Mouse (Mus musculus) CD4-positive, CD25-positive, alpha-beta regulatory T cell, adult 2 months (primary cell): ENCODE results near the gene Snx10.
"Not testable (repeated sequence)": the region's sequence is repeated elsewhere in the genome, so short reads cannot be mapped to it uniquely, and the experiment has no call there.

Experiments used
- DNase-seq: peaks from one replicate; pipeline ENCODE4 v3.0.0-alpha.2; 2012; ENCODE audit warnings: low read depth, low spot score

Gene Snx10

DNA sequence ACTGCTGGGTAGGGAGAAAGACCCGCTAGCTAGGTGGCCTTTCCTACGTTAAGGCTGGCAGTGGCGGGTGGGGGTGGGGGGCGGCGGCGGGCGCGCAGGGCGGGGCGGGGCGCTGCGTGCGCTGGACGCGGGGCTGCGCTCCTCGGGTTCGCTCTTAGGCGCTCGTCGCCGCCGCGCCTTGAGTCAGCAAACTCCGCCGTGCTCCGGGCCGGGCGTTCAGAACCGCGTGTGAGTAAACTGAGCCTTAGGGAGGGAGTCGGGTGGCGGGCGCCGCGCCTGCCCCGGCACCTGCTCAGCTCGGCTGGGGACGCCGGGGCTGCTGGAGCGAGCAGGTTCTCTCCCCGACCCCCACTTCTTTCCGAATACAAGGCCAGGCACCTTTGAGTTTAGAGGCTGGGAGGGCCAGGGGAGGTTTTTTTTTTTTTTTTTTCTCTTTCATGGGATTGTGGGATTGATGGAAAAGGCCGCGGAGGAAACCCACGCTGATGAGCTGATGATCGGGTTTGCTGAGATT is at the start of gene Snx10:
Gene Snx10, plus strand, starts transcription at position 95 of the 514 bp plus-strand sequence.
- DNase-seq, result peak; percentile 60

DNA sequence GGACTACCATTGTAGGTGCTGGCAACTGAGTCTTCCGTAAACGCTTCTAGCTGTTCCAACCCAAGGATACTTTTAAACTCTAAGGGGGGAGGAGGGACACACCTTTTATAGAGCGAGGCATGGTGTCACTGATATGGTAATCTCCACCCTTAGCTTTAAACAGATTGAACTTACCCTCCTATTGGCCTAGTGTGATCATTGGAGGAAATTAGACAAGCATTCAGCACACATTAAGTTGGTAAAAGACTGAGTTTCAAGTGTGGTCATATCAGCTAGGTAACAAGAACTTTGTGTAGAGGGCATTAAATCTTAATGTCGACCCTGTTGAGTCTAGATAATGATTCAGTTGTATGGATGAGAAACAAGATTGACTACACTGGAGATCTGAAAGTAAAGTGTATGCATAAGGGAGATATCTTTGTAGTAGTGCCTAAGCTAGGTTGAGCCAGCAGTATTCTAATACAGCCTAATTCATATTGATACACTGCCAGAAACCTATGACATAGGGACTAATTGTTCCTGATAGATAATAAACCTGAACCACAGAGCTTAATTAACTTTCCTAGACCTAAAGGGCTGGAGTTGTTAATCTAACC is 44.5 kb upstream of the Snx10 start:
- no peak for DNase-seq

DNA sequence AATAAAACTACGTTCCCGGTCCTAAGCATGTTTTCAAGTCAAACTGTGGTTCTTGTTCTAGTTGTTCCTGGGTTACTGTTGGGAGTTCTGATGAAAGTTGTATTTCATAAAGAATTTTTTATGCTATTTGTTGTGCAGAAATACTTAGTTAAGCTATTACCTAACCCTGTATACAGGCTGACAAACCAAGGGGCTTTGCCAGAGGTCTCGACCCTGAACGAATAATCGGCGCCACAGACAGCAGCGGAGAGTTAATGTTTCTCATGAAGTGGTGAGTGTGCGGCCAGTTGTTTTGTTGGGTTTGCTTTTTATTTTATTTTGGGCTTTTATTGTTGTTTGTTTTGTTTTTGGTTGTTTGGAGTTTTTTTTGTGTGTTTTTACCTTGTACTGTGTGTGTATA is 42.2 kb upstream of the Snx10 start:
- no peak for DNase-seq

DNA sequence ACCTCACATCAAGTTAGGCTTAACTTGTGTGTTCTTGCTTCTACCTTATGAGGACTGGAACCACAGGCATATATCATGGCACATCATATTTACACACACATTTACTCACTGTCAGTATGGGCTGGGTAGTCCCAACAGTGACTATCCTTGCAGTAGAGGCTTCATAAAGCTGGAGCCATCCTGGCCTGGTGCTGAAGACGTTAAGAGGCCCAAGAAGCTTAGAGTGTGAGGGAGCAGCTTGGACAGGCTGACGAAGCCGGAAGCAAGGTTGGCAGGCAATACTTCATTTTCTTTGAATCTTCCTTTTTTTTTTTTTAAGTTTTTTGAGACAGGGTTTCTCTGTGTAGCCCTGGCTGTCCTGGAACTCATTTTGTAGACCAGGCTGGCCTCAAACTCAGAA is 39.8 kb upstream of the Snx10 start:
- no peak for DNase-seq

DNA sequence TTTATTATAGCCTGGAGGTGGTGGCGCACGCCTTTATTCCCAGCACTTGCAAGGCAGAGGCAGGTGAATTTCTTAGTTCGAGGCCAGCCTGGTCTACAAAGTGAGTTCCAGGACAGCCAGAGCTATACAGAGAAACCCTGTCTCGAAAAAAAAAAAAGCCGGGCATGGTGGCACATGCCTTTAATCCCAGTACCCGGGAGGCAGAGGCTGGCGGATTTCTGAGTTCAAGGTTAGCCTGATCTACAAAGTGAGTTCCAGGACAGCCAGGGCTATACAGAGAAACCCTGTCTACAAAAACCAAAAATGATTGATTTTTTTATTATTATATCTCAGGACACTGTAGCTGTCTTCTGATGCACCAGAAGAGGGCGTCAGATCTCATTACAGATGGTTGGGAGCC is 39.1 kb upstream of the Snx10 start:
- DNase-seq, result not testable (repeated sequence)

DNA sequence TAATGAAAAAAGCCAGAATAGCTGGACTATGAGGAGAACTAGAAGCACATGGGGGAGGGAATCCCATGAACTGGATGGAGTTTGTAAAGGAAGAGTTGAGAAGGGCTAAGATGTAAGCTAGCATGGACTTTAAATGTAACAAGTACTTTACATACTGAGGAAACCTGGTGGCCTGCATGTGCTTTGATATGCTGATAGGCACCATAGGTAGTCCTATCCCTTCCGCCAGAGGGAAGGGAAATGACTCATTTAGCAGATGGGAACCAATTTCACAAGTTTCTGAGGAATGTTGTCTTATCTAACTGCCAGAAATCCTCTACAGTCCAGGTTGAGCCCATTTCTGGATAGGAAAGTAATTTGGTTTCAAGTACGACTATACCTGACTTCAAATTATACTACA is 38.1 kb upstream of the Snx10 start:
- DNase-seq, result no peak

DNA sequence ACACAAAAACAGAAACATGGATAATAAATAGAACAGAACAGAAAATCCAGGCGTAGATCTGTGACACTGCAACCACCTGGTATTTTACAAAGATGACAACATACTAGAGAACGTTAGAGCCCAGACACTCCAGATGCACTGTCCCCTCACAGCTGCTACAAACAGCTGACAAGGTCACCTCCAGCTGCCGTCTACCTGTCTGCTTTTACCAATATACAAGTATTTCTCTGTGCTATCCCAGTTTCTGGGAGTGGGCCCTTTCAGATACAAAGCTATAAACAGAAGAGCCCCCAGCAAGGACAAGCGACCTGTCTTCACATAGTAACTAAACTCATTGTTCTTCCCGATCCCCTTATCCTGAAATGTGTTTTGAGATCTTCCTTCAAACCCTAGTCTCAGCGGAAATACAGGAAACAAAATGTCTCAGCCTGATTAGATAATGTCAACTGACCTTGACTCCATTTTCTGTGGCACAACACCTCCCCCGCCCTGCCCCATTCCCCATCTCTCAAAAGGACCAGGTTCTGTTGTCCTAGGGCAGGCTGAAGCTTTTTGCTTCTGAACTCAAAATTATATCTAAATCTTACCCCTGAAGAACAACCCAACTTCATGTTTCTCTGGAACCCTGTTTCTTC is 37.5 kb upstream of the Snx10 start:
- DNase-seq, result no peak

DNA sequence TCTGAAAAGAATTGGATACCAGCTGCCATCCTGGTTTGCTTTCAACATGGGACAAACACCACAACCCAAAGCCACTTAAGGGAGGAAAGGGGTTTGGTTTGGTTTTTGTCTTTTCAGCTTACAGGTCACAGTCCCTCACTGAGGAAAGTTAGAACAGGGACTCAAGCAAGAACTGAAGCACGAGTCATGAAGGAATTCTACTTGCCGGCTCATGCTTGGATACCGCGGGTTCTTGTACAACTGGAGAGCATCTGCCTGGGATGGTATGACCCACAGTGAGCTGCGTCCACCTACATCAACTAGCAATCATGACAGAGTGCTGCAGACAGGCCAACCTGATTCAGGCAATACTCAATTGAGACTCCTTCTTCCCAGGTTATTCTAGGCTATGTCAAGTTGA is 37.0 kb upstream of the Snx10 start:
- DNase-seq, result no peak

DNA sequence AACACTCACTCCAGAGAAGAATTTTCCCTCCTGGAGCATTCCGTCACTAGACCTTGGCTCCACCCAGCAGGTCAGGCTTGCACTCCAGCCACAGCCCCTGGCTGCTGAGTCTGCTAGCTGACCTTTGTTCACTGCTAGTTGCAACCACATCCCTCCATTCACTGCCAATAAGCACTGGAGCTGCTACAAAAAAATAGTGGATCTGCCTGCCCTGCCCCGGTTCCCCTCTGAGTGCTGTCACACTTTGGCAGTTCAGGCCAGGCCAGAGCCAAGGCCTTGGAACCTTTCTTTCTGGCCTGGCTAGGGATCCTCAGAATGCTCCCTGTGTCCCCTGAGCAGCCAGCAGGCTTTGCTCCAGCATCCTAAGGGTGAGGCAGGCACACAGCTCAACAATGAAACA is 33.9 kb upstream of the Snx10 start:
- no peak for DNase-seq

DNA sequence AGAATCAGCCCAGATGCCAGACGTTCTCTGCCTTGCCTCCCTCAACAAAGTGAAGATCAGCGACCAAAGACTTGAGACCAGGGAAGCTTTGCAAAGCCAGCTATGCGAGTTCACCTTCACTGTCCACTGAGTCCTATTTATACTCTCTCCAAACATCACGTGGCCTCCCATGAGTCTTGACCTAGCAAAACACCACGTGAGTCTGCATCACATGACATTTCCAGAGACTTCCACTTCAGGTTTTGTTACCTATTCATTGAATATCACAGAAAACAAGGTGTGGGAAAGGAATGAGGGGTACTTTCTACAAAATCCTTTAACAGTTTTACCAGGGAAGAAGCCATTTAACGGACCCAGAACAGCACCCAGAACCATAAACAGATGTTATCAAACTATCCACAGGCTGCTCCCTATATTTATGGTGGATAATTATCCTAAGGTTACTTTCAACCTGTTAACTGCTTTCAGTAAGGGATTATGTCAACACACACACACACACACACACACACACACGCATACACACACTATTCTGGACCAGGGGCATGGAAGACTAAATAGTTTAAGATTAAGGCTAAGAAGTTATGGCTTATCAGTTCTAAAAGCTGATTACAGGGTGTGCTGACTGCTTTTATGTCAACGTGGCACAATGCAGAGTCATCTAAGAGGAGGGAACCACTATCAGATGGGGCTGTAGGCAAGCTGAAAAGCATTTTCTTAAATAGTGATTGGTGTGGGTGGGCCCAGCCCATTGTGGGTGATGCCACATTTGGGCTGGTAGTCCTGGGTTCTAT is 26.2 kb upstream of the Snx10 start:
- DNase-seq, result no peak

DNA sequence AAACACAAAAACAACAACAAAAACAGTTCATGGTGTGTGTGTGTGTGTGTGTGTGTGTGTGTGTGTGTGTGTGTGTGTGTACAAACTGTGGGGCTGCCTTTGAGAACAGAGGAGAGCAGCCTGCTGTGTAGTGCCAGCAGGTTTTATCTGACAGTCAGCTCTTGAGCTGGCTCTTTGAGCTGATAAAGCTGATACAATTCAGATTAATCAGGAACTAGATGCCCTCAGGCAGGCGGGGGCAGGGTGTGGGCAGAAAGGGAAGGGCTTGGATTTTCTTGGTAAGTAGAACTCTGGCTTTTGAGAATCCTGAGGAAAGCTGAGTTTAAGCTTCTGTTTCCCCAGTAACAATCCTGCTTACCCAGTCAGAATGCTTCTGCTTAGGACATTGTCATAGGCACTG is 18.0 kb upstream of the Snx10 start:
- no peak for DNase-seq

DNA sequence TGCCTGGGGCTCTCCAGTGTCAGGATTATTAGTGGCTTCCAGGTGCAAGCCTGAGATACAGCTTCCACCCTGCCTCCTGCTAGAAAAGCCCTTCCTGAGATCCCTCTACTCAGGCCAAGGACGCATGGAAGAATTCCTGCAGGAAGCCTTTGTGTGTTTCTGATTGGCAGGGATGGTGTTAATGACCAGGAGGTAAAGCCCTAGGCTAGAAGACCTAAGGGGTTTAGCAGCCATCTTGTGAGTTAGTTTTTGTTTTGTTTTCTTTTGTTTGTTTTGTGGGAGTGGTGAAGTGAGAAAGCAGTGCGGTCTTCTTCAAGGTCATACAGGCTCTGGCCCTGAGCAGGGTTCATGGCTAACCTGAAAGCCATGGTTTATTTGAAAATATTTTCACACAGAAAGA is 16.1 kb upstream of the Snx10 start:
- no peak for DNase-seq

DNA sequence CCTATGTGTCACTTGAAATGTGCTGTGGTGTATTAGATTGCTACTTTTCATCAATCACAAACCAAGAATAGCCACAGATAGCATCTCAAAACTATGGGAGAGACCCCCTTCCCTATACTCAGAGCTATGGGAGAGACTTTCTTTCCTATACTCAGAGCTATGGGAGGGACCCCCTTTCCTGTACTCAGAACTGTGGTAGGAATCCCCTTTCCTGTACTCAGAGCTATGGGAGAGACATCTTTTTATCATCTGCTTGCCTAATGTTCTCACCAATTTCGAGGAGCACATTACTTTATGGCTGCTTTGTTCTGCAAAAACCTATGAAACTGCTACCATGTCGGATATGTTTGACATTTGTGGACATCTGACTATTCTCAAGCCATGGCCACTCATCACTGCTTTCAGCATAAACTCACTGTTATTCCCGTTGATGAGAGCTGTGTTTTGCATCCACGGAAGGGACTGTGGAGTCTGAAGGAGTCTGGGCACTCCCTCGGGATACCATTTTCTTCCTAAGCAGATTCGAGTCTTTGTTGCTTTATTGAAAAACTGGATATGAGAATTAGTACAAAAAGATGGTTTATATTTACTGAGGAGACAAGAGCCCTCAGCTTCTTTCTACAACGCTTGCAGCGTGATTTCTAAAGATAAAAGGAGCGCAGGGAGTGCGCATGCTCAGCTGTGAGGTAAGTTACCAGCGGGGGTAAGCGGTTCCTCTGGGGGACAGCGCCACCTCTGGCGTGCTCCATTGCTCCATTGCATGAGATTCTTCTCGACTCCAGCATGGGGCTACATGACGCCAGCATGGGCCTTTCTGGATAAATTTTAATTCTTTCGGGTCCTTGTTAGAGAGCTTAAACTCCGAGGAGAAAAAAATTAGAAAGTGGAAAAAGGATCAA is 14.7 kb upstream of the Snx10 start:
- peak; percentile 95 for DNase-seq

DNA sequence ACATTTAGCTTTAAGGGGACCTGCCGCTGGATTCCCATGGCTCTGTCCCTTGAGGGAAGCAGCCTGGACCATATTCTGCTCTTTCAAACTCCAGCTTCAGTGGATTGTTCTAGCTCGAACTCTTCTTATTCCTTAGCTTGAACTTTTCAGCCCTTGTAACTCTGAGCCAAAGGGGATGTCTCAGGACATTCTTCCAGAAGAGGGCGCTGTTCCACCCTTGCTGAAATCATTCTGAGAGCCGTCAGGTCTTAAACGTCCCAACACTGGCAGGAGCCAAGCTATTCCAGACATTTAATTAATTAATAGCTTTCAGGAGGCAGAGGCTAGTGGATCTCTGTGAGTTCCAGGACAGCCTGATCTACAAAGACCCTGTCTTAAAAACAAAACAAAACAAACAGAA is 13.6 kb upstream of the Snx10 start:
- DNase-seq, result peak; percentile 83

DNA sequence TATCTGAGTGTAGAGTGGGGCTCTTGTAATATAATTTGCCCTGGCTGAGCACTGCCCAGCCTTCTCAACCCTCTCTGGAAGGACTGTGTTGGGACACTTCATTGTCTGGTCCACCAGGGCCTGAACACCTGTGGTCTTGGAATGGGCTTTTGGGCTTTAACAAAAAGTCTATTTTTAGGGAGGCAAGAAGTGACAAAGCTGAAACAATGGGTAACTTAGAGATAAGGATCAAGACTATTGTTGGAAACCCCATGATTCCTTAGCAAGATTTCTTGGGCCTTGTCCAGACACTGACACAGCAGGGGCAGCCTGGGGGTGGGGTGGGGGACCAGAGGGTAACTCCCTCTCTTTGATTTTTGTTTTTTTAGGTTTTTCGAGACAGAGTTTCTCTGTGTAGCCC is 12.8 kb upstream of the Snx10 start:
- DNase-seq, result no peak

DNA sequence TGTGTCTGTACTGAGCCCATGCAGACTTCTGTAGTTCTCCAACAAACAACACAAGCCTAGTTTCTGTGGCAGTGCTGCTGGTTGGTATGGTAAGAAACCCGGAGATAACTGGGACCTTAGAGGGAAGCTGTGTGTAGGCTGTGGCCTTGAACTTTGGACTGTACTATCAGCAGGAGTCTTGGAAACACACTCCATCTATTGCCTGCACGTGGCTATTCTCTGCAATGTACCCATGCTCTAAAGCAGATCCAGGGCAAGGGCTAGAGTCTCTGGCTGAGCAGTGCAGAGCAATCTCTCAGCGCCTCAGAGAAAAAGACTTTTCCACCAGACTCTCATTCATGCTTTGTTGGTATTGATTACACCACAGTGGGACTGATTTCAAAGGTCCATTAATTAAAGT is 10.0 kb upstream of the Snx10 start:
- no peak for DNase-seq

DNA sequence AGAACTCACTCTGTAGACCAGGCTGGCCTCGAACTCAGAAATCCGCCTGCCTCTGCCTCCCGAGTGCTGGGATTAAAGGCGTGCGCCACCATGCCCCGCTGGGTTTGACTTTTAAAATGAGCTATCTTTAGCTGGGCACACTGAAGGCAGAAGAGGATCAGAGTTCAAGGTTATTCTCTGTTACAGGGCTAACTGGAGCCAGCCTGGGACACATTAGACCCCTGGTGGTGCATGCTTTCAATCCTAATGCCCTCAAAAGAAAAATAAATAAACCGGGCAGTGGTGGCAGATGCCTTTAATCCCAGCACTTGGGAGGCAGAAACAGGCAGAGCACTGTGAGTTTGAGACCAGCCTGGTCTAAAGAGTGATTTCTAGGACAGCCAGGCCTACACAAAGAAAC is 8.8 kb upstream of the Snx10 start:
- no peak for DNase-seq

DNA sequence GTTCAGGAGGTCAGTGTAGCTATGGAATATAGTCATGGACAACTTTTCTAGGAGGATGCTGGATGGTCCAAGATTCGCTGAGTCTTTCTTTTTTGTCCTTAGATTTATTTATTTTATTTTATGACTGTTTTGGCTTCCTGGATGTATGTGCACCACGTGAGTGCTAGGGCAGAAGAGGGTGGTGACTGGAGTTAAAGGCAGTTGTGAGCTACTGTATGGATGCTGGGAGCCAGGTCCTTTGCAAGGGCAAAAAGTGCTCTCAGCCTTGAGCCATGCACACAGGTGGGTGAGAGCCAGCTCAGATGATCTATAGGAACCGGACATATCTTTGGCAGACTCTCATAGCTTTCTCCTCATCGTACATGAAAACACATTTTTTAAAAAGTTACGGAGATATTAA is 391 bp upstream of the Snx10 start:
- DNase-seq, result no peak

DNA sequence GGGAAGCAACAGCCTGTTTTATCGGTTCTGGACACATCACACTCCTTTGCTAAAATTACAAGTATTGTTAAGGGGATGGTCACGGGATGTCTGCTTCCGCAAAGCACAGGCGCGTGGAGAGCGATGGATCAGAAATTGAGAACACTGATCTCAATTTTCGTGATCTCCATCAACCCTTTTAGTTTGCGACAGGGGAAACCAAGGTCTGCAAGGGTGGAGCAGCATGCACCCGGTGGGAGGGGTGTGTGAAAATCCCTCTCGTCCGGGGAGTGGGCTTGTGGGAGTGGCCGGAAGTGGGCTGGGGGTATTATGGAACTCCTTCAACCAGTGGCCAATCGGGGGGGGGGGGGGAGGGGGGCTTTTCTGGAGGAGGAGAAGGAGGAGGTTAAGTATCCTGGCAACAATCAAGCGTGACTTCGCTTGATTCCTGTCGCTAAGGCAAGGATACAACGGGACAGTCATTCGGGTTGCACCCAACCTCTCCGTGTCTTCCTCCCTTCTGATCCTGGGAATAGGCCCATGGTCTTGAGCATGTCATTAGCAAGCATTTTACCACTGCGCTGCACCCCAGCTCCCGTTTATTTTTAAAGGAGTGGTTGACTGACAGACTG is 725 bp downstream of the Snx10 start:
- DNase-seq, result peak; percentile 41

DNA sequence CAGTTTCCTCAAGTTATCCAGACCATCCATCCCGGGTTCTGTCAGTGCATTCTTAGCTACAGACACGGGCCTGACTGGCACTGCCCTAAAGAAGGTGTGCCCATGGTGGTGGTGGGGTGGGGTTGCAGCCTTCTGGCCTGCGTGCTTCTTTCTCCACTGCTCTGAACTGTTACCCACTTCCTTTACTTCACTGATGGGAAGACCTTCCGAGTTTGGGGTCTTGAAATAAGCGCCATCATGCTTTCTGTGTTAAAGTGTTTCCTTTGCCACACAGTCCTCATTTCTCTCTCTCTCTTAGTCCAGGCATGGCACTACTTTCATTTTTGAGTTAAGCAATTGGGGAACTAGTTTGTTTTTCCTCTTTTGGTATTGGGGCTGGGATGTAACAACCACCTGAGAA is 1.3 kb downstream of the Snx10 start:
- DNase-seq, result peak; percentile 18

DNA sequence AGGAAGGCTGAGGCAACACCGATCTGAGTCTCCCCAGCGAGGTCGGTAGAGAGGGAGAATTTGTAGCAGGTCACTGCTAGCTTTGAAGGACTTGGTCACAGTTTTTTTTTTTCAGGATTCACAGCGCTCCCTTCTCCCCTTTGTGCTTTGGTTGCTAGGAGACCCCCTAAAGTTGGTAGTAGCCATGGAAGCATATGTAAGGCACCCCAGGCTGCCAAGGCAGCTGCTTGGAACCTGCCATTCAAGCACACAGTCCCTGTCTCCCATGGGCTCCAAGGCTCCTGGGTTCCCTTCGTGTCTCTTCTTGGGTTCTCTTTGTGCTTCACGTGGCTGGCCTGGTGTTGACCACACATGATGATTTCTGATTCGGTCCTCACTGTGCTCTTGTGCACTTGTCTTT is 5.8 kb downstream of the Snx10 start:
- no peak for DNase-seq
